Mouse (Mus musculus) E14TG2a.4 (cell line): ENCODE measurements at regions not wholly inside any gene's neighbourhood (a gene's known extent, or its start where the extent isn't known, plus 50 kb on each side); places are given as distances from the start of the nearest gene placed in this dataset.

Experiments used
- H3K27me3 ChIP-seq: 2 replicates; pipeline ENCODE4 v1.6.1; 2014; ENCODE audit warnings: low read length, control low read depth; ENCODE audit not compliant: insufficient read depth
- H3K36me3 ChIP-seq: 2 replicates; pipeline ENCODE4 v1.6.1; 2014; ENCODE audit warnings: low read length, control low read depth; ENCODE audit not compliant: insufficient read depth
- H3K4me1 ChIP-seq: replicated peaks from 2 replicates; pipeline ENCODE4 v1.6.1; 2014; ENCODE audit warnings: low read depth, low read length, control low read depth
- H3K4me3 ChIP-seq: replicated peaks from 2 replicates; pipeline ENCODE4 v1.5.1; 2014; ENCODE audit warnings: mild to moderate bottlenecking, low read length
- H3K9me3 ChIP-seq: 2 replicates; pipeline ENCODE4 v1.6.1; 2014; ENCODE audit warnings: low read length, control low read depth
- CTCF ChIP-seq: conservative IDR thresholded peaks from 2 replicates; pipeline ENCODE4 v1.5.1; 2014; ENCODE audit warnings: low read length
- NANOG ChIP-seq: IDR thresholded peaks from 2 replicates; pipeline ENCODE4 v1.6.1; 2014; ENCODE audit warnings: borderline replicate concordance, low read length, mixed read lengths
- POU5F1 ChIP-seq: IDR thresholded peaks from 2 replicates; pipeline ENCODE4 v1.6.1; 2014; ENCODE audit warnings: low read length, borderline replicate concordance

GRCm38 (mm10) chr8:117899892-117900291, 98.1 kb upstream of the Mphosph6 start:
- Histone ChIP-seq H3K36me3 (no peaks in the 10 kb centered on the region), H3K4me1 (peaks cover 13% of the 10 kb centered on the region), H3K9me3 (no peaks in the 10 kb centered on the region), H3K4me3 (no peak overlapping the region), H3K27me3 (peaks cover 28% of the 10 kb centered on the region)
- no peak for TF ChIP-seq CTCF
- no peak for TF ChIP-seq POU5F1
- no peak for TF ChIP-seq NANOG

GRCm38 (mm10) chr8:117898015-117898414, 96.3 kb upstream of the Mphosph6 start:
- Histone ChIP-seq H3K9me3 (no peaks in the 10 kb centered on the region), H3K36me3 (no peaks in the 10 kb centered on the region), H3K4me3 (no peak overlapping the region), H3K4me1 (peaks cover 20% of the 10 kb centered on the region), H3K27me3 (peaks cover 28% of the 10 kb centered on the region)
- peak; percentile 46 for TF ChIP-seq CTCF
- TF ChIP-seq NANOG = no peak
- TF ChIP-seq POU5F1 = no peak

GRCm38 (mm10) chr8:117894861-117895260, 93.1 kb upstream of the Mphosph6 start:
- H3K4me3 ChIP-seq = no peak overlapping the region
- H3K36me3 ChIP-seq = no peaks in the 10 kb centered on the region
- peaks cover 8% of the 10 kb centered on the region for H3K27me3 ChIP-seq
- H3K4me1 ChIP-seq = peaks cover 20% of the 10 kb centered on the region
- TF ChIP-seq NANOG = peak; percentile 39; the same call in 1 of the 2 replicates
- TF ChIP-seq POU5F1 = no peak
- TF ChIP-seq CTCF = no peak
- no peaks in the 10 kb centered on the region for H3K9me3 ChIP-seq

GRCm38 (mm10) chr8:117890211-117890610, 88.5 kb upstream of the Mphosph6 start:
- Histone ChIP-seq H3K36me3 (no peaks in the 10 kb centered on the region), H3K4me3 (no peak overlapping the region), H3K4me1 (peaks cover 10% of the 10 kb centered on the region), H3K27me3 (peaks cover 7% of the 10 kb centered on the region), H3K9me3 (no peaks in the 10 kb centered on the region)
- no peak for TF ChIP-seq POU5F1
- no peak for TF ChIP-seq CTCF
- no peak for TF ChIP-seq NANOG

GRCm38 (mm10) chr8:117881414-117881973, 79.8 kb upstream of the Mphosph6 start:
- Histone ChIP-seq H3K36me3 (no peaks in the 10 kb centered on the region), H3K27me3 (peaks cover 4% of the 10 kb centered on the region; the same call in 1 of the 2 replicates), H3K9me3 (peaks cover 2% of the 10 kb centered on the region; the same call in 1 of the 2 replicates), H3K4me3 (no peak overlapping the region), H3K4me1 (peaks cover 22% of the 10 kb centered on the region)
- no peak for TF ChIP-seq CTCF
- no peak for TF ChIP-seq POU5F1
- no peak for TF ChIP-seq NANOG

- no peaks in the 10 kb centered on the region for H3K36me3 ChIP-seq
- H3K27me3 ChIP-seq = peaks cover 4% of the 10 kb centered on the region; the same call in 1 of the 2 replicates
- peaks cover 22% of the 10 kb centered on the region for H3K4me1 ChIP-seq
- peaks cover 12% of the 10 kb centered on the region; the same call in 1 of the 2 replicates for H3K9me3 ChIP-seq
- H3K4me3 ChIP-seq = peak overlapping the region; percentile 27; the same call in 1 of the 2 replicates
- TF ChIP-seq NANOG (no peak), POU5F1 (no peak), CTCF (no peak)
Observed at GRCm38 (mm10) chr8:117880279-117880975, 78.7 kb upstream of the Mphosph6 start.

GRCm38 (mm10) chr8:117873611-117874010, 71.9 kb upstream of the Mphosph6 start:
- TF ChIP-seq NANOG (no peak), CTCF (no peak), POU5F1 (no peak)
- Histone ChIP-seq H3K4me1 (no peaks in the 10 kb centered on the region), H3K4me3 (no peak overlapping the region), H3K36me3 (no peaks in the 10 kb centered on the region), H3K9me3 (peaks cover 13% of the 10 kb centered on the region; the same call in 1 of the 2 replicates), H3K27me3 (peaks cover 4% of the 10 kb centered on the region; the same call in 1 of the 2 replicates)

- H3K36me3 ChIP-seq = no peaks in the 10 kb centered on the region
- H3K4me3 ChIP-seq = no peak overlapping the region
- H3K4me1 ChIP-seq = no peaks in the 10 kb centered on the region
- no peak for TF ChIP-seq CTCF
- TF ChIP-seq POU5F1 = no peak
- no peak for TF ChIP-seq NANOG
- H3K9me3 ChIP-seq = no peaks in the 10 kb centered on the region
- no peaks in the 10 kb centered on the region; the same call in 1 of the 2 replicates for H3K27me3 ChIP-seq
Observed at GRCm38 (mm10) chr8:117867138-117867537, 65.4 kb upstream of the Mphosph6 start.

- Histone ChIP-seq H3K4me3 (no peak overlapping the region), H3K4me1 (peaks cover 2% of the 10 kb centered on the region), H3K36me3 (no peaks in the 10 kb centered on the region), H3K9me3 (no peaks in the 10 kb centered on the region), H3K27me3 (peaks cover 6% of the 10 kb centered on the region)
- TF ChIP-seq POU5F1 = no peak
- no peak for TF ChIP-seq CTCF
- no peak for TF ChIP-seq NANOG
Observed at GRCm38 (mm10) chr8:117865014-117865413, 63.3 kb upstream of the Mphosph6 start.
